Mouse (Mus musculus) liver, embryonic 14.5 days (tissue): ENCODE measurements around the gene Trim14.

Experiments used
- CTCF ChIP-seq: IDR thresholded peaks from 2 replicates; pipeline ENCODE4 v1.5.1; 2016; ENCODE audit warnings: antibody characterized with exemption, low read depth, control low read depth
- EP300 ChIP-seq: IDR thresholded peaks from 2 replicates; pipeline ENCODE4 v1.6.1; 2016; ENCODE audit warnings: antibody characterized with exemption, low read depth

DNA sequence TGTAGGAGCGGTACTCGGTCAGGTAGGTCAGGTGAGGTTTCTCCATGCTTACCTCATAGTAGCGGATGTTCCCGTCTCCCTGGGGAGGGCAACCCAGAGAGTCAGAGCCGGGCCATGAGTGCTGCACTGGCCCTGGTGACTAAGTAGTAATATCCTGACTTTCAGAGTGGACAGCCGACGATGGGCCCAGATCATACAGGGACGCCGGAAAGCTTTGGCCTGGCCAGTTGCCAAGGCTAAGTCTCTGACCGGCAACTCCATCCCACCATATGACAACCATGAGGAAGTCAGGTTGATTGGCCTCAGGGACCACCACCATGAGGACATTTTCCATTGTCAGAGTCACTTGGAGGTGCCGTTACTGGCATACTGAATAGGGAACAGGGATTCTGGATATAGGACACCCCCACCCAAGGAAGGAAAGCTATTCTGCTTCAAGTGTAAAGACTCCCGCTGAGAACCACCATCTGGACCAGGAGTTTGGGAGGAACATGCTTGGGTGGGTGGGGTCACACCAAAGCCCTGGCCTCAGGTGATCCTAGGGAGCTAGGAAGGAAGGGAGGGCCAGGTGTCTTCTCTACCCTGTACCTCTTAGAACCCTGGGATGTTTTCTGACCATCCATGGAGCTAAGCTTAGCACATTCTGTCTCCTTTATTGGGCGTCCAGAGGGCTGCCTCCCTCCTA is 7.6 kb upstream of the Trim14 start:
- TF ChIP-seq EP300, result no peak
- TF ChIP-seq CTCF, result no peak
